Mouse (Mus musculus) forebrain, embryonic 14.5 days (tissue): ENCODE data around the gene Clec4a1. TPM values are rescaled to one million over a fixed set of nuclear protein-coding genes. Genes with fewer than 3 reads are reported as not detected.
A peak's percentile ranks its signal among the peaks of the same experiment; 100 is the strongest.

ENCODE experiments used
- ATAC-seq: fragments of 200-750 bp; cut with Nextera tagmentation; 2 replicates; pipeline ENCODE4 v1.8.0; 2017; ENCODE audit warnings: mild to moderate bottlenecking, moderate library complexity
- DNase-seq: peaks from one replicate; pipeline ENCODE4 v3.0.0-alpha.2; 2015; ENCODE audit warnings: low spot score
- H3K27ac ChIP-seq: fragments of 300-500 bp; sonication (generic); 2 replicates; pipeline ENCODE4 v1.5.1; 2014; ENCODE audit warnings: low read depth, mild to moderate bottlenecking, control low read depth, low read length, moderate library complexity
- H3K27me3 ChIP-seq: fragments of 300-500 bp; sonication (generic); replicated peaks from 2 replicates; pipeline ENCODE4 v1.6.1; 2014; ENCODE audit warnings: low read length, control low read depth, mixed read lengths; ENCODE audit not compliant: control insufficient read depth, insufficient read depth
- H3K36me3 ChIP-seq: fragments of 300-500 bp; sonication (generic); 2 replicates; pipeline ENCODE4 v1.6.1; 2014; ENCODE audit warnings: low read length, control low read depth; ENCODE audit not compliant: control insufficient read depth, insufficient read depth
- H3K4me1 ChIP-seq: fragments of 300-500 bp; sonication (generic); 2 replicates; pipeline ENCODE4 v1.6.1; 2014; ENCODE audit warnings: antibody characterized with exemption, low read length, control low read depth; ENCODE audit not compliant: control insufficient read depth, insufficient read depth
- H3K4me2 ChIP-seq: fragments of 300-500 bp; sonication (generic); 2 replicates; pipeline ENCODE4 v1.6.1; 2014; ENCODE audit warnings: mild to moderate bottlenecking, control low read depth, low read length
- H3K4me3 ChIP-seq: fragments of 300-500 bp; sonication (generic); 2 replicates; pipeline ENCODE4 v1.5.1; 2014; ENCODE audit warnings: low read depth, low read length, control low read depth
- H3K9ac ChIP-seq: fragments of 300-500 bp; sonication (generic); 2 replicates; pipeline ENCODE4 v1.6.1; 2014; ENCODE audit warnings: mild to moderate bottlenecking, low read length, control low read depth, moderate library complexity
- H3K9me3 ChIP-seq: fragments of 300-500 bp; sonication (generic); replicated peaks from 2 replicates; pipeline ENCODE4 v1.6.1; 2016; ENCODE audit warnings: low read length, control low read depth, mixed read lengths; ENCODE audit not compliant: control insufficient read depth
- WGBS: fragments of 180-500 bp; shearing (Covaris S2); extraction: QIAGEN DNeasy Blood & Tissue Kit; methylation state at CpG from one replicate; pipeline ENCODE4 v1.1.7; 2014; 5-methylcytosine and 5-hydroxymethylcytosine counted together
- polyA plus RNA-seq: library from polyadenylated mRNA; unstranded; fragments of >200 nt; fragmentation: Nextera tagmentation; extraction: Ambion mirVana; gene quantifications from 2 replicates; pipeline ENCODE4 v1.2.1, GENCODE M21; 2014

Gene Clec4a1
- polyA plus RNA-seq, 1 experiment from 2014 or later = 1.2 TPM

- no peaks in the 10 kb centered on the region for H3K9me3 ChIP-seq
- no peak overlapping the region for H3K4me2 ChIP-seq
- no peaks in the 10 kb centered on the region for H3K27me3 ChIP-seq
- H3K4me3 ChIP-seq = no peak overlapping the region
- H3K36me3 ChIP-seq = peaks cover 60% of the 10 kb centered on the region
- no peak overlapping the region for H3K9ac ChIP-seq
- ATAC-seq = no peak
- no peak overlapping the region for H3K27ac ChIP-seq
- WGBS = 93% methylated on average over 2 of the region's 2 CpGs
- DNase-seq = no peak
- no peaks in the 10 kb centered on the region for H3K4me1 ChIP-seq
These were observed 32.0 kb upstream of the Clec4a1 start for GRCm38 (mm10) chr6:122889599-122889998.

- no peaks in the 10 kb centered on the region for H3K27me3 ChIP-seq
- no peak overlapping the region for H3K9ac ChIP-seq
- H3K4me1 ChIP-seq = no peaks in the 10 kb centered on the region
- 11% methylated on average over 2 of the region's 2 CpGs for WGBS
- H3K9me3 ChIP-seq = no peaks in the 10 kb centered on the region
- no peak overlapping the region for H3K4me3 ChIP-seq
- H3K27ac ChIP-seq = no peak overlapping the region
- DNase-seq (peak; percentile 75), ATAC-seq (0 out of 2 replicates have a peak, but pooled peaks have one; percentile 44)
- H3K36me3 ChIP-seq = peaks cover 34% of the 10 kb centered on the region
- no peak overlapping the region for H3K4me2 ChIP-seq
These were observed 29.1 kb upstream of the Clec4a1 start for GRCm38 (mm10) chr6:122892442-122893049.

- ATAC-seq = no peak
- Histone ChIP-seq H3K4me1 (no peaks in the 10 kb centered on the region), H3K4me2 (no peak overlapping the region), H3K4me3 (no peak overlapping the region), H3K9ac (no peak overlapping the region), H3K27ac (no peak overlapping the region), H3K27me3 (no peaks in the 10 kb centered on the region), H3K9me3 (no peaks in the 10 kb centered on the region), H3K36me3 (no peaks in the 10 kb centered on the region)
- 92% methylated on average over 4 of the region's 4 CpGs for WGBS
- DNase-seq = no peak
These were observed 1.7 kb upstream of the Clec4a1 start for GRCm38 (mm10) chr6:122919922-122920321.

- no peak for DNase-seq
These were observed 13.2 kb downstream of the Clec4a1 start for GRCm38 (mm10) chr6:122934845-122935244.

GRCm38 (mm10) chr6:122939618-122940017, 18.0 kb downstream of the Clec4a1 start:
- 87% methylated on average over 5 of the region's 5 CpGs for WGBS
- no peak overlapping the region for H3K9ac ChIP-seq
- ATAC-seq = no peak
- H3K4me3 ChIP-seq = no peak overlapping the region
- H3K36me3 ChIP-seq = no peaks in the 10 kb centered on the region
- H3K9me3 ChIP-seq = no peaks in the 10 kb centered on the region
- H3K27ac ChIP-seq = no peak overlapping the region
- H3K4me2 ChIP-seq = no peak overlapping the region
- no peaks in the 10 kb centered on the region for H3K27me3 ChIP-seq
- no peak for DNase-seq
- H3K4me1 ChIP-seq = no peaks in the 10 kb centered on the region

More at GRCm38 (mm10) chr6:122934845-122935244, 13.2 kb downstream of the Clec4a1 start:
- no peak overlapping the region for H3K27ac ChIP-seq
- H3K4me1 ChIP-seq = no peaks in the 10 kb centered on the region
- H3K4me3 ChIP-seq = no peak overlapping the region
- H3K4me2 ChIP-seq = no peak overlapping the region
- no peak overlapping the region for H3K9ac ChIP-seq
- H3K9me3 ChIP-seq = no peaks in the 10 kb centered on the region
- 91% methylated on average over 3 of the region's 3 CpGs for WGBS
- ATAC-seq = no peak
- H3K27me3 ChIP-seq = no peaks in the 10 kb centered on the region
- no peaks in the 10 kb centered on the region for H3K36me3 ChIP-seq

GRCm38 (mm10) chr6:122946760-122947159, 25.1 kb downstream of the Clec4a1 start:
- no peaks in the 10 kb centered on the region for H3K4me1 ChIP-seq
- 92% methylated on average over 2 of the region's 2 CpGs for WGBS
- DNase-seq (no peak), ATAC-seq (no peak)
- H3K36me3 ChIP-seq = no peaks in the 10 kb centered on the region
- no peak overlapping the region for H3K27ac ChIP-seq
- no peak overlapping the region for H3K9ac ChIP-seq
- no peaks in the 10 kb centered on the region for H3K27me3 ChIP-seq
- H3K4me2 ChIP-seq = no peak overlapping the region
- H3K9me3 ChIP-seq = no peaks in the 10 kb centered on the region
- no peak overlapping the region for H3K4me3 ChIP-seq

GRCm38 (mm10) chr6:122952401-122952800, 30.8 kb downstream of the Clec4a1 start, which contains the start of gene Clec4a3:
Gene Clec4a3, plus strand, starts transcription at chr6:122952515.
- ATAC-seq = no peak
- no peak within 1 kb of the TSS for H3K27ac ChIP-seq
- no peaks in the 10 kb centered on the region for H3K36me3 ChIP-seq
- H3K4me2 ChIP-seq = no peak within 1 kb of the TSS
- no peak within 1 kb of the TSS for H3K4me3 ChIP-seq
- H3K4me1 ChIP-seq = no peaks in the 10 kb centered on the region
- H3K9ac ChIP-seq = no peak within 1 kb of the TSS
- 88% methylated on average over 8 of the region's 8 CpGs for WGBS
- H3K9me3 ChIP-seq = no peaks in the 10 kb centered on the region
- H3K27me3 ChIP-seq = no peaks in the 10 kb centered on the region
- no peak for DNase-seq

- no peaks in the 10 kb centered on the region for H3K36me3 ChIP-seq
- H3K27ac ChIP-seq = no peak overlapping the region
- H3K4me3 ChIP-seq = no peak overlapping the region
- 72% methylated on average over 2 of the region's 2 CpGs for WGBS
- no peaks in the 10 kb centered on the region for H3K4me1 ChIP-seq
- DNase-seq (no peak), ATAC-seq (no peak)
- H3K9me3 ChIP-seq = no peaks in the 10 kb centered on the region
- no peaks in the 10 kb centered on the region for H3K27me3 ChIP-seq
- H3K9ac ChIP-seq = no peak overlapping the region
- no peak overlapping the region for H3K4me2 ChIP-seq
These were observed 42.9 kb downstream of the Clec4a1 start for GRCm38 (mm10) chr6:122964562-122964961.

- H3K27ac ChIP-seq = no peak overlapping the region
- H3K4me3 ChIP-seq = no peak overlapping the region
- no peak for DNase-seq
- 78% methylated on average over 2 of the region's 2 CpGs for WGBS
- no peaks in the 10 kb centered on the region for H3K4me1 ChIP-seq
- H3K4me2 ChIP-seq = no peak overlapping the region
- H3K9ac ChIP-seq = no peak overlapping the region
- ATAC-seq = no peak
- H3K27me3 ChIP-seq = no peaks in the 10 kb centered on the region
- H3K36me3 ChIP-seq = no peaks in the 10 kb centered on the region
- H3K9me3 ChIP-seq = no peaks in the 10 kb centered on the region
These were observed 47.4 kb downstream of the Clec4a1 start for GRCm38 (mm10) chr6:122969048-122969447.
